Mouse (Mus musculus) adrenal gland, postnatal 36 days (tissue): ENCODE data around the gene Kcnq1. TPM values are rescaled to one million over a fixed set of nuclear protein-coding genes. Genes with fewer than 3 reads are reported as not detected.

Experiments used
- DNase-seq, 2 experiments: peaks; one replicate each; pipeline ENCODE4 v3.0.0; 2021; ENCODE audit warnings: mixed read lengths in 1 of 2
- total RNA-seq, 2 experiments: library from RNA; stranded (reverse); gene quantifications; 2 replicates each; pipeline ENCODE4 v1.2.3; 2021

Kcnq1 gene
- total RNA-seq, 2 experiments from 2014 or later: 2.9 to 7.6 TPM

DNA sequence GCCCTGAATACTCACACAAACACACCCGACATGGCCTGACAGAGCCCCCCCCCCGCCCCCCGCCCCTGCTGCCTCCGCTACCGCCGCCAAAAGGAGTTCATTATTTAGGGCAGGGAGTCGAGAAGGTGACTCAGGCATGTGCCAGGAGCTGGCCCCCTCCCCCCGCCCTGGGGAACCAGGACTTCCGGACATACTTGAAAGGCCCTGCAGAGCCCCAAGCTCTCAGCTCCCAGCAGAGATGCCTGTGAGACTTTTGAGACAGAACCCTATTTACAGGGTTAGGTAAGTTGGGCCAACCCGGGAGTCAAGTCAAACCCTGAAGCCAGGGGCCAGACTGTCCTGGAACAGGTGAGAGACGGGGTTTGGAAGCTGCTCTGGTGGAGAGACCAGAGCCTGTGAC, 355.8 kb downstream of the Kcnq1 start:
- DNase-seq: peak in 1 of 2 experiments; percentile 37

DNA sequence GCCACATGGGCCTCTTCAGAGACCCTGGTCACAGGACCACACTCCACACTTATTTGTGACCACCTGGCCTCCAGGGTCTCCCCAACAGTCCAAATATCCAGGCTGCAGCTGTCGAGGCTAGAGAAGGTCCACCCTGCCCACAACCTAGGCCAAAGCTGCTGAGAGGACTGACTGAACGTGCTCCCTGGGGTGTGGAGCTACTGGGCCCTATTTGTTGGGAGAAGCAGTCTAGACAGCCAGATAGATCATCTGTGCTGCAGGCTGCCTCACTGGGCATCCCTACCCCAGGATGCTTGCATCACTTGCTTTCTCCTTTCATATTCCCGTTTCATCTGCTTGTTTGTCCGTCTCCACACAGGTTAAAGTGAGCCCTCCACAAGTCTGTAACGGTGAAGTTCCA, 356.4 kb downstream of the Kcnq1 start:
- DNase-seq: no peak

DNA sequence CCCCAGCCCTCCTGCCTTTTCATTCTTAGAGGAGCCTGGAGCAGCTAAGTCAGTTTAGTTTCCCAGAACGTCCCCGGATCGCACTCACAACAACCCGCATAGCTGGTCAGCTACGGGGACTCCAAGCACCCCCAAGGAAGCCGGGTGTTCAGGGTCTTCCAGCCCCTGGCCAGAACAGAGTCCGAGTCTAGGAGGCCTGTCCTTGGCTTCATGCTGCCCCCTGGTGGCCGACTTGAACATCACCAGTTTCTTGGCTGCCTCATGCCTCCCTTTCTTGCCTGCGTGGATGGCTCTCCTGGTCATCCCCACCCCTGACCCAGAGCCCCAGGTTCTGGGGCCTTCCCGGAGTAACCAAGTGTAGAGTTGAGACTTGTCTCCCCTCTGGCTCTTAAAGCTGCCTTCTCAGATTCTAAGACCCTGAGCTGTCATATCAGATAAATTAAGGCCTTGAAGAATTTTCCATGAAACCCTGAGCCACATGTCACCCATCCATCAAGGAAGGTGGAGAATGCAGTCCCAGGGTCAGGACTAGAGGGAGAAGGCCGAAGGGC, 357.8 kb downstream of the Kcnq1 start:
- DNase-seq: peak; percentile 82 to 91

DNA sequence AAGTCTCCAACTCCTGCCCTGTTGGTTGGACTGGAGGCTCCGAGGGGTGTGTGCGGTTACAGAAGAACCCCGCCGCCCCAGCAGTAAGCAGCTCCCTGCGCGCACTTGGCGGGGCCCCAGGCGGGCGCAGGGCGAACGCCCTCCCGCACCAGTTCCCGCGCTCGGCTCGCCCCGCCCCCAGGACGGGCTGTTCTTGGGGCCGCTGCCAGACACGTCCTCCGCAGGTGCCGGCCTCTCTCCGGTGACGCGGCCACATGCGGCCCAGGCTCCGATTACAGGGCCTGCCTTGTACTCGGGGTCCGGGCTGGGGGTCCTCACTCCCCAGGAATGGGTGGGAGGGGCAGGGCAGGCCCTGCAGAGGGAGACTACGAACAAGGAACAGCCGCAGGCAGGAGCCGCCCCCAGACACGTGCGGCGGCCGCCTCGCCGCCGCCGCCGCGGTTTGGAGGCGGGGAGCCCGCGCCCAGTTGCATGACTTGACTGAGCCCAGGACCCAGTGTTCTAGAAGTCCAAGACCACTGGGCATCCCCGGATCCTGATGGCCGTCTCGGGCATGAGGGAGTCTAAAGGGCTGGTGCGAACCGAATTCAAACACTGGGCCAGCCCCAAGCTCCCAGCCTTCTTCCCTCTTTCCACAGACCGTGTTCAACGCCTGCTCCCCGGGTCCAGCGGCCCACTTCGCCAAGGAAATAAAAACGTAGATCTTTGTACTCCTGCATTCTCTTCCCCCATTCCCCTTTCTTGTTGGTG, 358.8 kb downstream of the Kcnq1 start:
- peak; percentile 73 to 82 for DNase-seq

DNA sequence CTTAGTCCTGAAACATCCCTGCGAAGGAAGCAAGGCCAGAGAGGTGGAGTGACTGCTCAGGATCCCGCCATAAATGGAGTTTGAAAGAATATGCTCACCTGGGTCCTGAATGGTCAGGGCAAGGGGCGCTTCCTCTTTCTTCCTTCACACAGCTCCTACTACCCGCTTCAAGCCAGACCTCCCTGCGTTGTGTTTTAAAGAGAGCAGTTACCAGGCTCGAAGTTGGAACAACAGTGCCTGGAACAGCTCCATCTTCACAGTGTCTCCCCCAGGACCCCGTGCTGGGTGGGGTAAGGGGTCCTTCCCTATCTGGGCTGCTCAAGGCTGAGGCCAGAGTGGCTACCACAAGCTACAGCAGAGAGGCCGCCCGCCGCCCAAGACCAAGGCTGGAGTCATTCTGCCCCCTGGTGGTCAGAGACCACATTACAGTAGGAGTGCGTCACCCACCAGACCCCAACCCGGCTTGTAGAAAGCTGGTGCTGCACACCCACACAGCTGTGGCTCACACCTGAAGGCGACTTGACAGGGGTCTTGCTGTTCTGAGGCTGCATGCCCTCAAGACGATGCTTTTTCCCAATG, 360.0 kb downstream of the Kcnq1 start:
- peak; percentile 84 to 85 for DNase-seq

DNA sequence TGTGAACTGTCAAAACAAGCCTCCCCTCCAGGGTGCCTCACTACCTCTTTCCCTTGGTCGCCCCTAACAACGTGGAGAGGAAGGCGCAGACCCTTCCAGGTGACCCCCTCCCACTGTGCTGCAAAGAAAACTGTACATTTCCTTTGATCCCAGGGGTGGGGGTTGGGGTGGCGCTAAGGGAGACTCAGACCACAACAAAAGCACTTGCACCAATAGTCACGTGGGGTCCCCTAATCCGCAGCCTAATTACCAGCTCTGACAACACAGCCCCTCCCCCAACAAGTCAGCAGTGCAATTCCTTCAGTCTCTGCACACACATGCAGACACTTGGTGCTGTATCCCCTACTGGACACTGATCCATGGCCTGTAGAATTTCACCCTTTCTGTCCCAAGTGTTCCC, 361.6 kb downstream of the Kcnq1 start:
- DNase-seq: no peak

DNA sequence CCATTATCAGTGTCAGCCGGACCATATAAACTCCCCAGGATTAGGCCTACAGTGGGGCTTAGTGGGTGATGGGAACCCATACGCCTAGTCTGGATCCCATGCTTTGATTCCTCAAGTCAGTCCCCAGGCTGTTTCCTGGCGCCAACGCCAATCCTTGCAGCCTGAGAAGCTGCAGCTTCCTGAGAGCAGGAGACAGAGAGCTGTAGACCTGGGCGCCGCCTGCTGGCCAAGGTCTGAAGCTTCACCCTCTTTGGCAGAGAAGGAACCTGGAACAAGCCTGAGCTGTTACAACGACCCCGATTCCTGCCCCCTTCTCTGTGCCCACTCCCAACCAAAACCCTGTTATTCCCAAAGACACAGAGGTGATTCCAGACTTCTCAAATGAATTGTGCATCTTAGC, 363.8 kb downstream of the Kcnq1 start:
- peak; percentile 82 to 88 for DNase-seq

DNA sequence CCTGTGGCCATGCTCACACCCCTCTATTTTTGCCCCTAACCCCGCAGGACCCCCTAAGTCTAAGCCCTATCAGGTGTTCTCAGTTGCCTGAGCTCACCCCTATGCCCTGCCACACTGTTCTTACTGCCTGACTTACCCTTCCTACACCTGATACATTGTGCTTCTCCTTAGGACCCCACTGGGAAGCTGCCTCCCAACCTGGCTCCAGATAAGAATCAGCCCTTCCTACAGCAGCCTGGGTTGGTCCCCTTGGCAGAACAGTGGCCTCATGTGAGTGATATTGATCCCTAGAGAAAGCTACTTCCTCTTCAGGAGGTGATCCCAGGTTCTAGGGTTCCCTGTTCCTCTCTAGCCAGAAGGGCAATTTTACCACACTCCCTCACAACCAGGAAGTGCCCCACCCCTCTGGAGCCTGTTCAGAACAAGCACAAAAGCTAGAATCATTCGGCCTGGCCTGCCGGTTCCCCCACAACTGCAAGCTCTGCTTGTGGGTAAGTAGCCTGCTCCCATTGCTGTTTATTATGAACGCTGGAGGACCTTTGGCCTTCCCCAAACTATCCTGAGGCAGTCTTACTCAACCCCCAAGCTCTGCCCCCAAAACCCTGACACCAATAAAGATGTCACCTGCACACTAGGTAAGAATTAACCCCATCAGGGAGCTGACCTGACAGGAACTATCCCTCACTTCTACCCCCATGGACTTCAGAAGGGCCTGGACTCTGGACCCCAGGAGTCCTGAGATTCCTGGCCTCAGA, 367.4 kb downstream of the Kcnq1 start, which contains the start of gene Slc22a18:
TSS of gene Slc22a18 (plus strand) at position 390 of the 755 bp plus-strand sequence.
- DNase-seq: no peak

DNA sequence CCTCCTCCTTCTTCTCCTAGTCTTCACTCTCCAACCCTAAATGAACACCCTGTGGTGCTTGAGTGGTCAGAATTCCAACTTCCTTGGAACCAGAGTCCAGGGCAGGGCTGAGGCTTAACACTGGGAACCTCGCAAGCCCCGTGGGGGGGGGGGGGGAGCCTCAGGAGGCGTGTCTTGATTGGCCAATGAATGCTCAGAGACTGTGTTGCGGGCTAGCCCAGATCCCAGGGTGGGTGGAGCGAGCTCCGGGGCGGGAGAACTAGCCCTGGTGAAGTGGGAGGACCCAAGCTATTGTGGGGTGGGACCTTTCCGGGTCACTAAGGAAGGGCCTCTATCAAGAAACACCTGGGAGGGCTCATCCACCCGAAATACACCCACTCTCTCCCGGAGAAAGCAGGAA, 368.6 kb downstream of the Kcnq1 start:
- DNase-seq: no peak

DNA sequence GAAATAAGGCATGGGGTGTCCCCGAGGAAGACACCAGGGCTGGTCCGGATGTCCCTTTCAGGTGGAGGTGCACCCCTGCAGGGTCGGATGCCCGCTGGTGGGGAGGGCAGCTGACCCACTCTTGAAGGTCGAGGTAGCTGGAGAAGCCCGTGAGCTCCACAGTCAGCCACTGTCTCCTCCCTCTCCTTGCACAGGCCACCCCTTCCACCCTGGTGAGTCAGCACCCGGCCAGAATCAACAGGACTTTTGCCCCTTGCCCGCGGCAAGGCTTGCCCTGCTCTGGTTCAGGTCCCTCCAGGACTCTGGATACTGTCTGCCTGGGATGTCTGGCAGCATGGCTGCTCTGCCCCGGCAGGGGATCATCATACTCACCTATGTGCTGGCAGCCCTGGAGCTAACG, 369.7 kb downstream of the Kcnq1 start:
- DNase-seq: peak; percentile 64 to 76

Other genes starting within 250 kb of the Kcnq1 start
- 100 to 1,000 TPM; 461 to 696 TPM for gene Th, start 175.2 kb upstream of the Kcnq1 start, total RNA-seq
- gene Ascl2, start 137.1 kb upstream of the Kcnq1 start, total RNA-seq: under 1 TPM in 1 of 2 experiments, not detected in 1; 0.46 TPM
- under 1 TPM; 0.59 to 0.63 TPM for gene Tspan32, start 101.3 kb upstream of the Kcnq1 start, total RNA-seq
- gene Cd81, start 53.6 kb upstream of the Kcnq1 start, total RNA-seq: 100 to 1,000 TPM; 689 to 765 TPM
- gene Tssc4, start 37.1 kb upstream of the Kcnq1 start, total RNA-seq: 10 to 100 TPM; 32.4 to 33.3 TPM
- under 1 TPM in 1 of 2 experiments, not detected in 1; 0.43 TPM for gene Trpm5, start 11.7 kb upstream of the Kcnq1 start, total RNA-seq